Mouse (Mus musculus) liver, postnatal 0 days (tissue): Measurements from ENCODE around the gene AC124502.3. TPM values are rescaled to one million over a fixed set of nuclear protein-coding genes. Genes with fewer than 3 reads are reported as not detected.
A peak's percentile ranks its signal among the peaks of the same experiment; 100 is the strongest.

Experiments
- ATAC-seq: fragments of 200-750 bp; cut with Nextera tagmentation; 2 replicates; pipeline ENCODE4 v1.8.0; 2017; ENCODE audit warnings: mild to moderate bottlenecking, moderate library complexity
- DNase-seq: peaks from one replicate; pipeline ENCODE4 v3.0.0-alpha.2; 2016
- H3K27ac ChIP-seq: fragments of 300-500 bp; sonication (generic); 2 replicates; pipeline ENCODE4 v1.5.1; 2014; ENCODE audit warnings: antibody characterized with exemption, moderate library complexity, mild to moderate bottlenecking, low read depth
- H3K27me3 ChIP-seq: fragments of 300-500 bp; sonication (generic); 2 replicates; pipeline ENCODE4 v1.6.1; 2014; ENCODE audit warnings: low read length, control low read depth, mixed read lengths; ENCODE audit not compliant: insufficient read depth
- H3K36me3 ChIP-seq: fragments of 300-500 bp; sonication (generic); replicated peaks from 2 replicates; pipeline ENCODE4 v1.6.1; 2014; ENCODE audit warnings: mild to moderate bottlenecking, control low read depth, low read length, moderate library complexity, mixed read lengths; ENCODE audit not compliant: insufficient read depth
- H3K4me1 ChIP-seq: fragments of 300-500 bp; sonication (generic); 2 replicates; pipeline ENCODE4 v1.6.1; 2014; ENCODE audit warnings: antibody characterized with exemption, mild to moderate bottlenecking, control low read depth; ENCODE audit not compliant: insufficient read depth
- H3K4me2 ChIP-seq: fragments of 300-500 bp; sonication (generic); 2 replicates; pipeline ENCODE4 v1.6.1; 2014; ENCODE audit warnings: low read depth, mild to moderate bottlenecking, low read length, moderate library complexity, mixed read lengths
- H3K4me3 ChIP-seq: fragments of 300-500 bp; sonication (generic); 2 replicates; pipeline ENCODE4 v1.5.1; 2014; ENCODE audit warnings: low read depth, low read length
- H3K9ac ChIP-seq: fragments of 300-500 bp; sonication (generic); replicated peaks from 2 replicates; pipeline ENCODE4 v1.6.1; 2014; ENCODE audit warnings: mild to moderate bottlenecking, moderate library complexity
- H3K9me3 ChIP-seq: fragments of 300-500 bp; sonication (generic); 2 replicates; pipeline ENCODE4 v1.6.1; 2016; ENCODE audit warnings: mild to moderate bottlenecking, control low read depth, low read length, mixed read lengths
- CTCF ChIP-seq: sonication (generic); IDR thresholded peaks from 2 replicates; pipeline ENCODE4 v1.5.1; 2016; ENCODE audit warnings: antibody characterized with exemption, low read depth
- EP300 ChIP-seq: IDR thresholded peaks from 2 replicates; pipeline ENCODE4 v1.6.1; 2016; ENCODE audit warnings: antibody characterized with exemption, low read depth, mild to moderate bottlenecking
- WGBS: fragments of 180-500 bp; shearing (Covaris S2); extraction: QIAGEN DNeasy Blood & Tissue Kit; methylation state at CpG from one replicate; pipeline ENCODE4 v1.1.7; 2014; ENCODE audit not compliant: insufficient replicate concordance; 5-methylcytosine and 5-hydroxymethylcytosine counted together
- polyA plus RNA-seq: library from polyadenylated mRNA; unstranded; fragments of >200 nt; fragmentation: Nextera tagmentation; extraction: Ambion mirVana; gene quantifications from 2 replicates; pipeline ENCODE4 v1.2.1, GENCODE M21; 2015

The AC124502.3 gene
- polyA plus RNA-seq: 0.19 and 0.31 TPM in 2 replicates

GRCm38 (mm10) chr19:5038709-5039156 lies at the start of gene AC124502.3, which contains the start of gene B4gat1:
AC124502.3 (plus strand) TSS chr19:5038891.
B4gat1 (plus strand) TSS chr19:5038826.
- Histone ChIP-seq H3K9me3 (no peaks in the 10 kb centered on the region), H3K36me3 (no peaks in the 10 kb centered on the region), H3K4me3 (peak within 1 kb of the TSS; percentile 70), H3K9ac (peak within 1 kb of the TSS; percentile 80), H3K27me3 (0 out of 2 replicates have a peak, but pooled peaks cover 4% of the 10 kb centered on the region), H3K27ac (no peak within 1 kb of the TSS), H3K4me1 (peaks cover 23% of the 10 kb centered on the region), H3K4me2 (peak within 1 kb of the TSS; percentile 100)
- under 1% methylated on average over 41 of the region's 44 CpGs for WGBS
- DNase-seq: peak; percentile 88
- peak; percentile 81 for ATAC-seq
- TF ChIP-seq EP300: no peak
- TF ChIP-seq CTCF: peak; percentile 64

DNA sequence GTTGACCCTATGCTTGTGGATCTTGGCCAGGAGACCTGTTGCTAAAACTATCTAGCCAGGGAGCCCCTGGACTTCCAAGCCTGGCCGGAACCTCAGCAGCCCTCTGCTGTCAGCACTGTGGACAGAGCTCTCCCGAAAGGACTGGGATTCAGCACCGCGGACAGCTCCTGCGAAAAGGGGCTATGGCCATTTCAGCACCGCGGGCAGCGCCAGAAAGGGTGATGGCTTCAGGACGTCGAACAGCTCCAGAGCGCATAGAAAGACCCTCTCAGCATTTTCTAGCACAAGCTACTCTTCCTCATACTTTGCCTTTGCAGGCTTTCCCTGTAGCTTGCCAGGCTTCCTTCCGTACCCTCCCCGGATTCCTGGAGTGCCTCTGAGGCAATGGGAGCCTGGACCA lies 49.7 kb upstream of the AC124502.3 start:
- Histone ChIP-seq H3K36me3 (no peaks in the 10 kb centered on the region), H3K9me3 (no peaks in the 10 kb centered on the region), H3K4me2 (no peak overlapping the region), H3K4me1 (no peaks in the 10 kb centered on the region), H3K27ac (no peak overlapping the region), H3K9ac (no peak overlapping the region), H3K4me3 (no peak overlapping the region), H3K27me3 (peaks cover 49% of the 10 kb centered on the region)
- ATAC-seq (peak; percentile 84), DNase-seq (peak; percentile 92)
- WGBS: 4% methylated on average over 13 of the region's 13 CpGs
- TF ChIP-seq EP300 (no peak), CTCF (no peak)

- Histone ChIP-seq H3K4me3 (no peak overlapping the region), H3K4me2 (no peak overlapping the region), H3K9me3 (no peaks in the 10 kb centered on the region), H3K9ac (no peak overlapping the region), H3K4me1 (no peaks in the 10 kb centered on the region), H3K27ac (no peak overlapping the region), H3K36me3 (no peaks in the 10 kb centered on the region), H3K27me3 (peaks cover 45% of the 10 kb centered on the region)
- 24% methylated on average over 43 of the region's 47 CpGs for WGBS
- DNase-seq (no peak), ATAC-seq (no peak; the same call in 1 of the 2 replicates)
- TF ChIP-seq CTCF: no peak
- no peak for TF ChIP-seq EP300
Measured at GRCm38 (mm10) chr19:4989434-4990255, 49.0 kb upstream of the AC124502.3 start.

DNA sequence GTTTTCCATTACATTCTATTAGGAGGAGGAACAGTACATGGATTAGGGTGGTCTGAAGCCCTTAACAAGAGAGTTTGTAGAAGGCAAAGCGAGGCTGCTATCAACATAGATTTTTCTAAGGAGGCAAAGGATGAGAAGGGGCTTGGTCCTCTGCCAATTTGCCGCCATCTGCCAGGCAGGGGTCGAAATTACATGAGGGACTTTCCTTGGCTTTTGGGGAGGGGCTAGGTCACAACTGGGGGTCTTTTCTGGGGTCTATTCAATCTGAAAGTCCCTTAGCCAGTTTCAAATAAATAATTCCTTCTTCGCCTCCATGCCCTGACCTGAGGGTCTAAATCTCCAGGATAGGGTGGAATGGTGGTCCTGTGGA lies 48.5 kb upstream of the AC124502.3 start, which contains the start of gene Npas4:
Gene Npas4 (minus strand): TSS at position 61 of the 370 bp plus-strand sequence.
- no peak within 1 kb of the TSS for H3K9ac ChIP-seq

GRCm38 (mm10) chr19:4990716-4991115 lies 48.0 kb upstream of the AC124502.3 start:
- no peaks in the 10 kb centered on the region for H3K36me3 ChIP-seq
- H3K4me1 ChIP-seq: no peaks in the 10 kb centered on the region
- no peak overlapping the region for H3K4me3 ChIP-seq
- ATAC-seq (no peak), DNase-seq (no peak)
- H3K27ac ChIP-seq: no peak overlapping the region
- H3K4me2 ChIP-seq: no peak overlapping the region
- H3K27me3 ChIP-seq: peaks cover 39% of the 10 kb centered on the region
- WGBS: 4% methylated on average over 22 of the region's 22 CpGs
- no peaks in the 10 kb centered on the region for H3K9me3 ChIP-seq
- TF ChIP-seq EP300 (no peak), CTCF (no peak)
- no peak overlapping the region for H3K9ac ChIP-seq

More for the DNA sequence above, 48.5 kb upstream of the AC124502.3 start, which contains the start of gene Npas4:
- no peak for TF ChIP-seq CTCF
- TF ChIP-seq EP300: no peak
- H3K27me3 ChIP-seq: peaks cover 39% of the 10 kb centered on the region
- no peaks in the 10 kb centered on the region for H3K9me3 ChIP-seq
- no peaks in the 10 kb centered on the region for H3K4me1 ChIP-seq
- H3K27ac ChIP-seq: no peak within 1 kb of the TSS
- no peak for DNase-seq
- no peak within 1 kb of the TSS for H3K4me2 ChIP-seq
- ATAC-seq: no peak
- H3K36me3 ChIP-seq: no peaks in the 10 kb centered on the region
- WGBS: 13% methylated on average over 4 of the region's 4 CpGs
- no peak within 1 kb of the TSS for H3K4me3 ChIP-seq

DNA sequence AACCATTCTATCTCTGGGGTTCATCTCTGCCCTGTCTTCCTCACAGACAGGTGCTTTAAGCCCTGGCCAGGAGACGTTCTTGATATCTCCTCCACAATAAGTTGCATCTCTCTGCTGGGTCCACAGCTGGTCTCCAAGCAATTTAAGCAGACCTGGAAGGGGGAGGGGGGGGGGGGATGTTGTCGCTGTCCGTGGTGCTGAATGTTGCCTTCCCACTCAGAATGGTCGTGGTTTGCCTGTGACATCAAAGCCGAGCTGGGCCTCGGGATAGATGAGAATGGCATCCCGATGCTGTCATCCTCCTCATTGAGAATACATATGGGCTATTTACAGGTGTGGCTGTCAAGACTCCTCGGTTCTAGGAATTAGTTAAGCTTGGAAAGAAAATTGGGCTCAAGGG lies 46.3 kb upstream of the AC124502.3 start:
- no peaks in the 10 kb centered on the region for H3K4me1 ChIP-seq
- TF ChIP-seq CTCF (no peak), EP300 (no peak)
- WGBS: 11% methylated on average over 8 of the region's 8 CpGs
- no peak for ATAC-seq
- H3K36me3 ChIP-seq: no peaks in the 10 kb centered on the region
- H3K4me3 ChIP-seq: no peak overlapping the region
- peak; percentile 32 for DNase-seq
- no peak overlapping the region for H3K9ac ChIP-seq
- H3K9me3 ChIP-seq: no peaks in the 10 kb centered on the region
- H3K27ac ChIP-seq: no peak overlapping the region
- H3K27me3 ChIP-seq: peaks cover 38% of the 10 kb centered on the region
- no peak overlapping the region for H3K4me2 ChIP-seq
